Mouse (Mus musculus) E14TG2a.4 (cell line): ENCODE data around the gene Gm20388.

Experiments used
- H3K27me3 ChIP-seq: 2 replicates; pipeline ENCODE4 v1.6.1; 2014; ENCODE audit warnings: low read length, control low read depth; ENCODE audit not compliant: insufficient read depth
- H3K36me3 ChIP-seq: 2 replicates; pipeline ENCODE4 v1.6.1; 2014; ENCODE audit warnings: low read length, control low read depth; ENCODE audit not compliant: insufficient read depth
- H3K4me1 ChIP-seq: replicated peaks from 2 replicates; pipeline ENCODE4 v1.6.1; 2014; ENCODE audit warnings: low read depth, low read length, control low read depth
- H3K4me3 ChIP-seq: replicated peaks from 2 replicates; pipeline ENCODE4 v1.5.1; 2014; ENCODE audit warnings: mild to moderate bottlenecking, low read length
- H3K9me3 ChIP-seq: 2 replicates; pipeline ENCODE4 v1.6.1; 2014; ENCODE audit warnings: low read length, control low read depth
- CTCF ChIP-seq: conservative IDR thresholded peaks from 2 replicates; pipeline ENCODE4 v1.5.1; 2014; ENCODE audit warnings: low read length
- NANOG ChIP-seq: IDR thresholded peaks from 2 replicates; pipeline ENCODE4 v1.6.1; 2014; ENCODE audit warnings: borderline replicate concordance, low read length, mixed read lengths
- POU5F1 ChIP-seq: IDR thresholded peaks from 2 replicates; pipeline ENCODE4 v1.6.1; 2014; ENCODE audit warnings: low read length, borderline replicate concordance

Gm20388 gene

GRCm38 (mm10) chr8:121811502-121811901 lies 1900.9 kb downstream of the Gm20388 start:
- Histone ChIP-seq H3K27me3 (no peaks in the 10 kb centered on the region), H3K36me3 (peaks cover 84% of the 10 kb centered on the region), H3K4me3 (no peak overlapping the region), H3K9me3 (no peaks in the 10 kb centered on the region), H3K4me1 (peaks cover 44% of the 10 kb centered on the region)
- TF ChIP-seq POU5F1 (no peak), NANOG (no peak), CTCF (no peak)

GRCm38 (mm10) chr8:121811931-121812570 lies 1901.4 kb downstream of the Gm20388 start:
- H3K27me3 ChIP-seq: no peaks in the 10 kb centered on the region
- peaks cover 49% of the 10 kb centered on the region for H3K4me1 ChIP-seq
- TF ChIP-seq POU5F1 (no peak), NANOG (no peak), CTCF (no peak)
- no peak overlapping the region for H3K4me3 ChIP-seq
- no peaks in the 10 kb centered on the region for H3K9me3 ChIP-seq
- peaks cover 83% of the 10 kb centered on the region for H3K36me3 ChIP-seq

GRCm38 (mm10) chr8:121818226-121818625 lies 1907.6 kb downstream of the Gm20388 start:
- Histone ChIP-seq H3K27me3 (no peaks in the 10 kb centered on the region), H3K36me3 (peaks cover 76% of the 10 kb centered on the region), H3K4me1 (peaks cover 64% of the 10 kb centered on the region), H3K4me3 (no peak overlapping the region), H3K9me3 (no peaks in the 10 kb centered on the region)
- no peak for TF ChIP-seq CTCF
- TF ChIP-seq POU5F1: no peak
- no peak for TF ChIP-seq NANOG

GRCm38 (mm10) chr8:121820840-121821239 lies 1910.2 kb downstream of the Gm20388 start:
- Histone ChIP-seq H3K4me3 (no peak overlapping the region), H3K9me3 (no peaks in the 10 kb centered on the region), H3K36me3 (peaks cover 52% of the 10 kb centered on the region), H3K27me3 (no peaks in the 10 kb centered on the region), H3K4me1 (peaks cover 43% of the 10 kb centered on the region)
- TF ChIP-seq POU5F1 (no peak), NANOG (no peak), CTCF (no peak)

- H3K27me3 ChIP-seq: no peaks in the 10 kb centered on the region
- TF ChIP-seq POU5F1: no peak
- peaks cover 39% of the 10 kb centered on the region for H3K4me1 ChIP-seq
- H3K4me3 ChIP-seq: peak overlapping the region; percentile 73
- peaks cover 47% of the 10 kb centered on the region for H3K36me3 ChIP-seq
- H3K9me3 ChIP-seq: no peaks in the 10 kb centered on the region
Measured at GRCm38 (mm10) chr8:121821320-121821719, 1910.7 kb downstream of the Gm20388 start.

- TF ChIP-seq NANOG (no peak), CTCF (no peak), POU5F1 (no peak)
- no peaks in the 10 kb centered on the region for H3K27me3 ChIP-seq
- peaks cover 46% of the 10 kb centered on the region for H3K36me3 ChIP-seq
- H3K4me1 ChIP-seq: peaks cover 34% of the 10 kb centered on the region
- peak overlapping the region; percentile 73 for H3K4me3 ChIP-seq
- H3K9me3 ChIP-seq: no peaks in the 10 kb centered on the region
Measured at GRCm38 (mm10) chr8:121821770-121822169, 1911.1 kb downstream of the Gm20388 start.

- Histone ChIP-seq H3K36me3 (no peaks in the 10 kb centered on the region), H3K9me3 (no peaks in the 10 kb centered on the region)
- TF ChIP-seq CTCF: no peak
Measured at GRCm38 (mm10) chr8:121827726-121828125, 1917.1 kb downstream of the Gm20388 start.

GRCm38 (mm10) chr8:121828376-121829023 lies 1917.9 kb downstream of the Gm20388 start:
- no peaks in the 10 kb centered on the region for H3K9me3 ChIP-seq
- TF ChIP-seq POU5F1: no peak
- no peak for TF ChIP-seq CTCF
- no peak for TF ChIP-seq NANOG
- peaks cover 4% of the 10 kb centered on the region; the same call in 1 of the 2 replicates for H3K27me3 ChIP-seq

More at GRCm38 (mm10) chr8:121827726-121828125, 1917.1 kb downstream of the Gm20388 start:
- Histone ChIP-seq H3K4me3 (peak overlapping the region; percentile 91), H3K4me1 (peaks cover 21% of the 10 kb centered on the region), H3K27me3 (peaks cover 4% of the 10 kb centered on the region; the same call in 1 of the 2 replicates)

GRCm38 (mm10) chr8:121829048-121829776 lies 1918.6 kb downstream of the Gm20388 start, which contains the start of gene Klhdc4:
TSS of gene Klhdc4 (minus strand) at chr8:121829569.
- H3K4me1 ChIP-seq: peaks cover 21% of the 10 kb centered on the region
- TF ChIP-seq NANOG: no peak
- TF ChIP-seq POU5F1: no peak
- TF ChIP-seq CTCF: no peak

More at GRCm38 (mm10) chr8:121828376-121829023, 1917.9 kb downstream of the Gm20388 start:
- Histone ChIP-seq H3K4me3 (peak overlapping the region; percentile 91), H3K36me3 (no peaks in the 10 kb centered on the region), H3K4me1 (peaks cover 21% of the 10 kb centered on the region)

More at GRCm38 (mm10) chr8:121829048-121829776, 1918.6 kb downstream of the Gm20388 start, which contains the start of gene Klhdc4:
- Histone ChIP-seq H3K9me3 (no peaks in the 10 kb centered on the region), H3K4me3 (peak within 1 kb of the TSS; percentile 91), H3K27me3 (peaks cover 4% of the 10 kb centered on the region; the same call in 1 of the 2 replicates), H3K36me3 (no peaks in the 10 kb centered on the region)
